Mouse (Mus musculus): Measurements from ENCODE around the gene Tcp11. TPM values are rescaled to one million over a fixed set of nuclear protein-coding genes. Genes with fewer than 3 reads are reported as not detected.
A peak's percentile ranks its signal among the peaks of the same experiment; 100 is the strongest.

Tcp11 gene
- polyA plus RNA-seq, 1 experiment from 2014 or later = 0.49 TPM

DNA sequence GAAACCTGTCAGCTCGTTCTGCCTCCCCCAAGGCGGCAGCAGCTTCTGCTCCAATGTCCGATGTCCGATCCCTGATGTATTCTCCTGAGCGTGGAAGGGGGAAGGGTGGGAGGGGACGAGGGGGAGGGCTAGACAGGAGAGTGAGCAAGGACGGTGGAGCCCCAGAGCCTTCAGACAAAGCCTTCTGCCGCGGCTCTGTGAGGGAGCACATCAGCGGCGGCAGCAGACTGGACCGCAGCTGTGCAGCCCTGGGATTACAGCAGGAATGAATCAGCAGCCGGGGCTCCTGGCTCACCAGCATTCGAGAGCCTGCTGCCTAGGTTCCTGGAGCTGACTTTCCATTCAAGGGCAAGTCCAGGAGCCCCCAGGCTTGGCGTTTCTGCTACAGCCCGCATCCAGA lies 39.8 kb downstream of the Tcp11 start:
- Histone ChIP-seq H3K4me1 (peaks cover 57% of the 10 kb centered on the region), H3K4me2 (peak overlapping the region; percentile 50), H3K27me3 (replicated peaks) (no peaks in the 10 kb centered on the region), H3K27ac (replicated peaks) (no peak overlapping the region), H3K9ac (peak overlapping the region; percentile 54), H3K36me3 (peaks cover 53% of the 10 kb centered on the region), H3K4me3 (no peak overlapping the region), H3K9me3 (no peaks in the 10 kb centered on the region)
- no peak for ATAC-seq (ENCODE audit: extremely low read depth, insufficient number of reproducible peaks, low FRiP score, low TSS enrichment)
- 34% methylated on average over 16 of the region's 16 CpGs for WGBS

DNA sequence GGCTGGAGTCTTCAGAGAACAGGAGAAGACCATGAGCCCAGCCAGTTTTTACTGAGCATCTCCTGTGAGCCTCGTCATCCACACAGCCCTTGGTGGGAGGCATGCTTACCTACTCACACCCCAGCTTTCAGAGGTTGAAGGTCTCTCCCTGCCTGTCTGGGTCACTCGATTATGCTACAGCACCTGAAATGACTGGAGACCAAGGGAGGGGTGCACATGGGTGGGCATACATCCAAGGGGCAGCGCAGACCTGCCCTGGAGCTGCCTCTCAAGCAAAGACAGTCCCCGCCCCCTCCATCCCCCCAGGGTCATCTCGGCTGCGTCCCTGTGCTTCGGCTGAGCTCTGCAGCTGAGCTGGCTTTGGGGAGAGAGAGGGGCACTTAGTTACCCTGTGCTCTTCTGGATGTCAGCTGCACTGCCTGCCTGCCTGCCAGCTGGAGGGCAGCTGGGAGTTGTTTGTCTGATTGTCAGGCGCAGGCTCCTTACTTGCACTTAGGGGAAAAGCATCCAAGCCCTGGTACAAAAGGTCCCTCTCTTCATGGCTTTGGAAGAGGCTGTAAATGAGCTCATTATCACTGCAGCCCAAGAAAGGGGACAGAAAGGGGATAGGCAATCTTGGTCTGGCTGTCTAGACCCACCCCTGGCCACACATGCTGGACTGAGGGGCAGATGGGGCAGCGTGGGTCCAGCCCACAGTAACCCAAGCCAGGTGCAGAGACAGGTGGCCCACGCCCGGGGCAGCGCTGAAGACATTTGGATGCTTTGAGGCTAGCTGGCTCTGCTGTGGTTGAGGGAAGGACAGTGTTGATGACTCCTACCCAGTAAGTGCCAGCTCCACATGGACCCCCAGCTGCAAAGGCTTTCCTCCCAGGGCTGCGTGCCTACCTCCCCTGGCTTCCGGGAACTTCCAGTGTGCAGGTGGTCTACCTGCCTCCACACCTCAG lies 43.4 kb downstream of the Tcp11 start:
- WGBS = 70% methylated on average over 14 of the region's 14 CpGs
- 0 out of 2 replicates have a peak overlapping the region, but pooled peaks have one; percentile 37 for H3K9ac ChIP-seq
- no peak overlapping the region for H3K27ac ChIP-seq (replicated peaks)
- H3K36me3 ChIP-seq = peaks cover 24% of the 10 kb centered on the region
- H3K4me1 ChIP-seq = peaks cover 81% of the 10 kb centered on the region
- no peak overlapping the region for H3K4me3 ChIP-seq
- H3K4me2 ChIP-seq = no peak overlapping the region
- no peaks in the 10 kb centered on the region for H3K9me3 ChIP-seq
- H3K27me3 ChIP-seq (replicated peaks) = no peaks in the 10 kb centered on the region
- ATAC-seq (ENCODE audit: extremely low read depth, insufficient number of reproducible peaks, low FRiP score, low TSS enrichment) = no peak

DNA sequence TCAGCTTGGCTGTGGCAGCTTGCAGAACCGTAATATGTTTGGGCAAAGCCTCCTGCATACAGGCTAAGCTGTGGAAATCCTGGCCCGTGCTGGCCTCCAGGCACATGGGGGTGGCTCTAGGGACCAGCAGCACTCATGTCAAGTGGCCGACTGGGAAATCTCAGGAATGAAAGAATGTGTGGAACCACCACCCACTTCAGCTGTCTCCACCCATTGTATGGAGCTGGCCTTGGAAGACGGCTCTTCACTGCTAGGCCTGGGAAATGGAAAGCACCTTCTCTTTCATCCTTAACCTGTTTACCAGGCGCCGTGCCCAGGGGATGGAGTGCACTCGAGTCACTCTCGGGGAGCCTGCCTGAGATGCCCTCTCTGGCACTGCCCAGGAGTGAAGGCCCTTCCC lies 45.5 kb downstream of the Tcp11 start:
- peak overlapping the region; percentile 50; the same call in 1 of the 2 replicates for H3K9ac ChIP-seq
- no peaks in the 10 kb centered on the region for H3K27me3 ChIP-seq (replicated peaks)
- H3K9me3 ChIP-seq = no peaks in the 10 kb centered on the region
- H3K4me3 ChIP-seq = no peak overlapping the region
- peak overlapping the region; percentile 66 for H3K27ac ChIP-seq (replicated peaks)
- 34% methylated on average over 8 of the region's 8 CpGs for WGBS
- H3K4me1 ChIP-seq = peaks cover 82% of the 10 kb centered on the region
- H3K4me2 ChIP-seq = 0 out of 2 replicates have a peak overlapping the region, but pooled peaks have one; percentile 8
- no peak for ATAC-seq (ENCODE audit: extremely low read depth, insufficient number of reproducible peaks, low FRiP score, low TSS enrichment)
- H3K36me3 ChIP-seq = peaks cover 14% of the 10 kb centered on the region; the same call in 1 of the 2 replicates

DNA sequence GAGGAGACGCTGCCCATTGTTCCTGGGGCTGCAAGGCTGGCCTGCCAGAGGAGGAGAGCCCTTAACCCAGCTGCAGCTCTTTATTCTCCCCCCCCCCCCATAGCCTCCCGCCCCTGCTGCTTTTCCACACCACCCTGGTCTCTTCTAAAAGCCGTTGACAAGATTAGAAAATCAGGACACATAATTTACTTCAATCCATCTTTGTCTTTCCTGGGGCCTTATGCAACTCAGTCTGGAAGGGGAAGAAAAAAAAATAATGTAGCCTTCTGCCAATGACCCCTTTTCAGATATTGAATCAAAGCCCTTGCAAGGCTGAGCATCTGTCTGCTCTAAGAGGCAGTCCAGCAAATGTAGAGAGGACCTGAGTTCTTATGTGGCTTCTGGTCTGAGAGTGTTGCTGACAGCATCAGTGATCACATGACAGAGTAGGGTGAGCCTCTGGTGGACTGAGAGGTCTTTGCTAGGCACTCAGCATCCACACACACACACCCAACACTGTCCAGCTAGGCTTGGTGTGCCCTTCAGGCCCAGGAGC lies 47.3 kb downstream of the Tcp11 start:
- H3K4me2 ChIP-seq = no peak overlapping the region
- no peak for ATAC-seq (ENCODE audit: extremely low read depth, insufficient number of reproducible peaks, low FRiP score, low TSS enrichment)
- H3K27ac ChIP-seq (replicated peaks) = peak overlapping the region; percentile 39; the same call in 1 of the 2 replicates
- H3K27me3 ChIP-seq (replicated peaks) = no peaks in the 10 kb centered on the region
- H3K9ac ChIP-seq = peak overlapping the region; percentile 57
- peaks cover 85% of the 10 kb centered on the region for H3K4me1 ChIP-seq
- H3K36me3 ChIP-seq = peaks cover 5% of the 10 kb centered on the region; the same call in 1 of the 2 replicates
- H3K9me3 ChIP-seq = no peaks in the 10 kb centered on the region
- 42% methylated on average over 3 of the region's 3 CpGs for WGBS
- H3K4me3 ChIP-seq = no peak overlapping the region

DNA sequence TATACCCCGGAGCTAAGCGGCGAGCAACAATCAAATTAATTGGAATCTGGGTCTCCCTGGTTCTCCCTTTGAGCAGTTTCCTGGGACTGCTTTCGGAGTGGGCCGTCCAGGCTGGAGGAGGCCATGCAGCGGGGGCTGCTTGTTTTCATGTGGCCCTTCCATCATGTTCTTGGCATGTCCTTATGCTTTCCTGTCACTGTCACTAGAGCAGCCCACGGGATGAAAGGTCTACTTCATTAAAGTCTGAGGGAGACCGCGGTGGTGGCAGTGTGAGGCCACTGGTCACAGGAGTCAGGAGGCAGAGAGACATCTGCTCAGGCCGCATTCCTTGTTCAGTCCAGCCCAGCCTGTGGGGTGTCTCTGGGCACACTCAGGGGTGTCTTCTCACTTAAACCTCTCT lies 48.2 kb downstream of the Tcp11 start:
- H3K9me3 ChIP-seq = no peaks in the 10 kb centered on the region
- peaks cover 78% of the 10 kb centered on the region for H3K4me1 ChIP-seq
- no peak overlapping the region for H3K4me2 ChIP-seq
- H3K27ac ChIP-seq (replicated peaks) = no peak overlapping the region
- H3K36me3 ChIP-seq = peaks cover 5% of the 10 kb centered on the region; the same call in 1 of the 2 replicates
- no peak for ATAC-seq (ENCODE audit: extremely low read depth, insufficient number of reproducible peaks, low FRiP score, low TSS enrichment)
- H3K4me3 ChIP-seq = no peak overlapping the region
- H3K9ac ChIP-seq = peak overlapping the region; percentile 30
- H3K27me3 ChIP-seq (replicated peaks) = no peaks in the 10 kb centered on the region
- 71% methylated on average over 10 of the region's 10 CpGs for WGBS

DNA sequence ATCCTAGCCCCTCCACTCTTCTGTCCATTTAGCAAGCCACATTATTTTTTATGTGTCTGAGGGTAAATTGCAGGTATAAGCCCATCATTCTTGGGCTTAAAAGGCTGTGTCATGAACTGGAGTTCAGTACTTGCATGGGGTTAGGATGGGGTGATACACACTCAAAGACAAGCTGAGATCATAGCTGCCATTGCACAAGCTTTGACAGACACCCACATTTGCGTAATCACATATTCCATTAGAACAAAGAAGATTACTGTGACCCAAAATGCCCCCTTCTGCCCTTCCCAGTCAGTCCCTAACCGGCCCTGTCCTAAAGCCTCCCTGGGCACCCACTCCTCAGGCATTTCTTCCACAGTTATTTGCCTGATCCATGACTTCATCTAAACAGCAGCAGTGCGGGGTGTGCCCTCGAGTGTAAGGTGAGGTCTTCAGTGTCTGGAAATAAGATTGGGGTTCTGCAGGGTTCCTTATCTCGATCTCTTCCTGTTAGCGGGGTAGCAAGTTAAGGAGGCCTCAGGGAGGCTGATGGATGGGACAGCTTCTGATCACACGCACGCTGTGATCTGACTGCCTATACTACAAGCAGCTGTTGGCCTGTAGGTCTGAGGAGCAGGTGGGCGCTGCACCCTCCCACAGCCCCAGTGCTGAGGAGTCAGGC lies 49.0 kb downstream of the Tcp11 start:
- Histone ChIP-seq H3K4me1 (peaks cover 79% of the 10 kb centered on the region), H3K4me3 (no peak overlapping the region), H3K27me3 (replicated peaks) (no peaks in the 10 kb centered on the region), H3K36me3 (peaks cover 4% of the 10 kb centered on the region; the same call in 1 of the 2 replicates), H3K9me3 (no peaks in the 10 kb centered on the region), H3K4me2 (no peak overlapping the region), H3K9ac (peak overlapping the region; percentile 30; the same call in 1 of the 2 replicates), H3K27ac (replicated peaks) (no peak overlapping the region)
- no peak for ATAC-seq (ENCODE audit: extremely low read depth, insufficient number of reproducible peaks, low FRiP score, low TSS enrichment)
- WGBS = 58% methylated on average over 9 of the region's 9 CpGs

DNA sequence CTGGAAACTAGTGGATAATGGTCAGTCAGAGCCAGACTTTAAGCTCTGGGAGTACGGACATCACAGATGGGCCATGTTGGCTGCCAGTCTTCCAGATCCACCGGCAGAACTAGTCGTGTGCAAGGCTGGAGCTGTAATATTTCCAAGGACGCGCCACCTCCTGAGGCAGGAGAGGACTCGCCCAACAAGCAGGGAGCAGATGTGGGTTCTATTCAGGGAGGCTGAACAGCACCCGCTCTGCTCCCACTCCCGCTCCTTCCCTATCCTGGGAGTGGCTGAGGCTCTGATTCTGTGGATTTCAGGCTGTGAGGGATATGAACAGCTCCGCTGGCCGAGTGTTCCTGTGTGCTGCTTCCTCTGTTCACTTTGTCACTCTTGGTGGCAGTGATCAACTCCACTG lies 50.0 kb downstream of the Tcp11 start:
- ATAC-seq (ENCODE audit: extremely low read depth, insufficient number of reproducible peaks, low FRiP score, low TSS enrichment) = no peak
- Histone ChIP-seq H3K9ac (peak overlapping the region; percentile 14; the same call in 1 of the 2 replicates), H3K4me1 (peaks cover 83% of the 10 kb centered on the region), H3K4me3 (no peak overlapping the region), H3K9me3 (no peaks in the 10 kb centered on the region), H3K4me2 (no peak overlapping the region), H3K36me3 (no peaks in the 10 kb centered on the region), H3K27me3 (replicated peaks) (no peaks in the 10 kb centered on the region), H3K27ac (replicated peaks) (no peak overlapping the region)
- WGBS = 82% methylated on average over 10 of the region's 10 CpGs

- Histone ChIP-seq H3K4me1 (peaks cover 83% of the 10 kb centered on the region), H3K9ac (no peak overlapping the region)
- no peak for ATAC-seq (ENCODE audit: extremely low read depth, insufficient number of reproducible peaks, low FRiP score, low TSS enrichment)
Measured at GRCm38 (mm10) chr17:28029308-28029707, 51.1 kb downstream of the Tcp11 start.

GRCm38 (mm10) chr17:28028236-28028635 lies 52.2 kb downstream of the Tcp11 start:
- H3K36me3 ChIP-seq = no peaks in the 10 kb centered on the region
- ATAC-seq (ENCODE audit: extremely low read depth, insufficient number of reproducible peaks, low FRiP score, low TSS enrichment) = no peak
- no peak overlapping the region for H3K27ac ChIP-seq (replicated peaks)
- no peak overlapping the region for H3K9ac ChIP-seq
- no peaks in the 10 kb centered on the region for H3K27me3 ChIP-seq (replicated peaks)
- peaks cover 81% of the 10 kb centered on the region for H3K4me1 ChIP-seq
- H3K4me2 ChIP-seq = no peak overlapping the region
- no peaks in the 10 kb centered on the region for H3K9me3 ChIP-seq
- no peak overlapping the region for H3K4me3 ChIP-seq
- 76% methylated on average over 10 of the region's 10 CpGs for WGBS

More at GRCm38 (mm10) chr17:28029308-28029707, 51.1 kb downstream of the Tcp11 start:
- WGBS = 43% methylated on average over 2 of the region's 2 CpGs
- Histone ChIP-seq H3K4me3 (no peak overlapping the region), H3K9me3 (no peaks in the 10 kb centered on the region), H3K4me2 (no peak overlapping the region), H3K27ac (replicated peaks) (peak overlapping the region; percentile 76), H3K36me3 (no peaks in the 10 kb centered on the region), H3K27me3 (replicated peaks) (no peaks in the 10 kb centered on the region)

DNA sequence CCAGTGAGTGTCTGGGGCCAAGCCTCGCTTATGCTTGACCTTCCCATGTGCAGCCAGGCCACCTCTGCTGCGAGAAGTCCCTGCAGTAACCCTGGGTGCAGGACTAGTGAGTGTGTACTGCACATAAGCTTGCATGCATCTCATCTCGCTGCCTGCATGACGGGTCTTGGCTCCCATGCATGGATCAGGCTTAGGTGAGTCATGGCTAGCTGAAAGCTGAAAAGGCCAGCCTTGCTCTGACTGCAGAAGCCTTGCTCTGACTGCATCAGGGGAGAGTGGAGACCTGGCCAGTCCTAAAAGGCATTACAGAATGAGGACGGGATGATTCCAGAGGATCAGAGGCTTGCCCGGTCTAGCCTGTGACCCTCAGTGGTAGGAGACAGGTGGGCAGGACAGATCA lies 53.2 kb downstream of the Tcp11 start:
- no peak overlapping the region for H3K4me3 ChIP-seq
- no peak overlapping the region for H3K4me2 ChIP-seq
- no peaks in the 10 kb centered on the region for H3K27me3 ChIP-seq (replicated peaks)
- no peak overlapping the region for H3K27ac ChIP-seq (replicated peaks)
- H3K9me3 ChIP-seq = no peaks in the 10 kb centered on the region
- H3K4me1 ChIP-seq = peaks cover 81% of the 10 kb centered on the region
- H3K9ac ChIP-seq = no peak overlapping the region
- 89% methylated on average over 6 of the region's 6 CpGs for WGBS
- H3K36me3 ChIP-seq = no peaks in the 10 kb centered on the region
- no peak for ATAC-seq (ENCODE audit: extremely low read depth, insufficient number of reproducible peaks, low FRiP score, low TSS enrichment)
